Mouse (Mus musculus) MEL (cell line): ENCODE measurements around the gene Trp53tg5.

ENCODE experiments used
- ETS1 ChIP-seq: IDR thresholded peaks from 2 replicates; pipeline ENCODE4 v1.6.1; 2012; ENCODE audit warnings: low read depth, mild to moderate bottlenecking, inconsistent platforms, low read length, improper control_type of control experiment, moderate library complexity
- GATA1 ChIP-seq: IDR thresholded peaks from 2 replicates; pipeline ENCODE4 v1.6.1; 2011; ENCODE audit warnings: low read depth, low read length, improper control_type of control experiment

DNA sequence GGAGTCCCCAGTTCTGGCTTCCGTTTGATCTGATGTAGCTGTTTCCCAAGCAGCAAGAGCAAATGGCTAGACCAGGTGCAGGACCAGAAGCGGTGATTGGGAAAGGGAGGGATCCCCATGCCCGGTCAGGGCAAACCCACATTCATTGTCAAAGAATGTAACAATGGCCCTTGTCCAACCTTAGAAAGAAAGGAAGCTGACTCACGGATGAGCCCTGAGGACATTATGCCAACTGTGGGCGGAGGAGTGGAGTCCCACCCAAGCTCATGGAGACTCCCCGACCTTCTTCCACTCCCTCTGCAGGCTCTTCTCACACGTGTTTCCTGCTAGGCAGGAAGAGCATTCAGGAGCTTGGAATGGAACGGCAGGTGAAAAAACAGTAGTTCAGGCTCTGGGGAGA, 39.9 kb upstream of the Trp53tg5 start:
- TF ChIP-seq GATA1: no peak
- TF ChIP-seq ETS1: no peak
